Mouse (Mus musculus): ENCODE data around the gene Ccdc191. TPM values are rescaled to one million over a fixed set of nuclear protein-coding genes. Genes with fewer than 3 reads are reported as not detected.

Gene Ccdc191
- total RNA-seq, 1 experiment from 2014 or later = 25.3 TPM

GRCm38 (mm10) chr16:43925001-43925558 lies 35.5 kb downstream of the Ccdc191 start:
- no peak for ATAC-seq (replicated peaks in 1 of 2; ENCODE audit: insufficient read depth in 1 of 2, low FRiP score in 2 of 2, low TSS enrichment in 1 of 2, low read depth in 1 of 2, poor library complexity in 2 of 2, severe bottlenecking in 2 of 2)

GRCm38 (mm10) chr16:43925846-43926245 lies 36.2 kb downstream of the Ccdc191 start:
- no peak for ATAC-seq (replicated peaks in 1 of 2; ENCODE audit: insufficient read depth in 1 of 2, low FRiP score in 2 of 2, low TSS enrichment in 1 of 2, low read depth in 1 of 2, poor library complexity in 2 of 2, severe bottlenecking in 2 of 2)

GRCm38 (mm10) chr16:43926341-43926859 lies 36.8 kb downstream of the Ccdc191 start, which contains the start of gene Qtrt2:
Gene Qtrt2, minus strand, starts transcription at chr16:43926809.
- ATAC-seq (replicated peaks in 1 of 2; ENCODE audit: insufficient read depth in 1 of 2, low FRiP score in 2 of 2, low TSS enrichment in 1 of 2, low read depth in 1 of 2, poor library complexity in 2 of 2, severe bottlenecking in 2 of 2) = no peak

GRCm38 (mm10) chr16:43930577-43930976 lies 41.0 kb downstream of the Ccdc191 start:
- no peak for ATAC-seq (replicated peaks in 1 of 2; ENCODE audit: insufficient read depth in 1 of 2, low FRiP score in 2 of 2, low TSS enrichment in 1 of 2, low read depth in 1 of 2, poor library complexity in 2 of 2, severe bottlenecking in 2 of 2)

GRCm38 (mm10) chr16:43931502-43931901 lies 41.9 kb downstream of the Ccdc191 start:
- no peak for ATAC-seq (replicated peaks in 1 of 2; ENCODE audit: insufficient read depth in 1 of 2, low FRiP score in 2 of 2, low TSS enrichment in 1 of 2, low read depth in 1 of 2, poor library complexity in 2 of 2, severe bottlenecking in 2 of 2)

GRCm38 (mm10) chr16:43932319-43932718 lies 42.7 kb downstream of the Ccdc191 start:
- ATAC-seq (replicated peaks in 1 of 2; ENCODE audit: insufficient read depth in 1 of 2, low FRiP score in 2 of 2, low TSS enrichment in 1 of 2, low read depth in 1 of 2, poor library complexity in 2 of 2, severe bottlenecking in 2 of 2) = no peak

- ATAC-seq (replicated peaks in 1 of 2; ENCODE audit: insufficient read depth in 1 of 2, low FRiP score in 2 of 2, low TSS enrichment in 1 of 2, low read depth in 1 of 2, poor library complexity in 2 of 2, severe bottlenecking in 2 of 2) = no peak
Observed at GRCm38 (mm10) chr16:43933041-43933440, 43.4 kb downstream of the Ccdc191 start.

- no peak for ATAC-seq (replicated peaks in 1 of 2; ENCODE audit: insufficient read depth in 1 of 2, low FRiP score in 2 of 2, low TSS enrichment in 1 of 2, low read depth in 1 of 2, poor library complexity in 2 of 2, severe bottlenecking in 2 of 2)
Observed at GRCm38 (mm10) chr16:43934856-43935255, 45.3 kb downstream of the Ccdc191 start.

GRCm38 (mm10) chr16:43935367-43935766 lies 45.8 kb downstream of the Ccdc191 start:
- ATAC-seq (replicated peaks in 1 of 2; ENCODE audit: insufficient read depth in 1 of 2, low FRiP score in 2 of 2, low TSS enrichment in 1 of 2, low read depth in 1 of 2, poor library complexity in 2 of 2, severe bottlenecking in 2 of 2) = no peak

- no peak for ATAC-seq (replicated peaks in 1 of 2; ENCODE audit: insufficient read depth in 1 of 2, low FRiP score in 2 of 2, low TSS enrichment in 1 of 2, low read depth in 1 of 2, poor library complexity in 2 of 2, severe bottlenecking in 2 of 2)
Observed at GRCm38 (mm10) chr16:43935892-43936291, 46.3 kb downstream of the Ccdc191 start.

- ATAC-seq (replicated peaks in 1 of 2; ENCODE audit: insufficient read depth in 1 of 2, low FRiP score in 2 of 2, low TSS enrichment in 1 of 2, low read depth in 1 of 2, poor library complexity in 2 of 2, severe bottlenecking in 2 of 2) = no peak
Observed at GRCm38 (mm10) chr16:43940846-43941245, 51.2 kb downstream of the Ccdc191 start.

GRCm38 (mm10) chr16:43945351-43945750 lies 55.8 kb downstream of the Ccdc191 start:
- ATAC-seq (replicated peaks in 1 of 2; ENCODE audit: insufficient read depth in 1 of 2, low FRiP score in 2 of 2, low TSS enrichment in 1 of 2, low read depth in 1 of 2, poor library complexity in 2 of 2, severe bottlenecking in 2 of 2) = no peak

GRCm38 (mm10) chr16:43945869-43946268 lies 56.3 kb downstream of the Ccdc191 start:
- no peak for ATAC-seq (replicated peaks in 1 of 2; ENCODE audit: insufficient read depth in 1 of 2, low FRiP score in 2 of 2, low TSS enrichment in 1 of 2, low read depth in 1 of 2, poor library complexity in 2 of 2, severe bottlenecking in 2 of 2)

GRCm38 (mm10) chr16:43951591-43951990 lies 62.0 kb downstream of the Ccdc191 start:
- ATAC-seq (replicated peaks in 1 of 2; ENCODE audit: insufficient read depth in 1 of 2, low FRiP score in 2 of 2, low TSS enrichment in 1 of 2, low read depth in 1 of 2, poor library complexity in 2 of 2, severe bottlenecking in 2 of 2) = peak; percentile 75 to 88; a peak in 3 of 4 replicates

GRCm38 (mm10) chr16:43954913-43955312 lies 65.3 kb downstream of the Ccdc191 start:
- no peak for ATAC-seq (replicated peaks in 1 of 2; ENCODE audit: insufficient read depth in 1 of 2, low FRiP score in 2 of 2, low TSS enrichment in 1 of 2, low read depth in 1 of 2, poor library complexity in 2 of 2, severe bottlenecking in 2 of 2)

- no peak for ATAC-seq (replicated peaks in 1 of 2; ENCODE audit: insufficient read depth in 1 of 2, low FRiP score in 2 of 2, low TSS enrichment in 1 of 2, low read depth in 1 of 2, poor library complexity in 2 of 2, severe bottlenecking in 2 of 2)
Observed at GRCm38 (mm10) chr16:43958038-43958437, 68.4 kb downstream of the Ccdc191 start.

GRCm38 (mm10) chr16:43963291-43963690 lies 73.7 kb downstream of the Ccdc191 start:
- ATAC-seq (replicated peaks in 1 of 2; ENCODE audit: insufficient read depth in 1 of 2, low FRiP score in 2 of 2, low TSS enrichment in 1 of 2, low read depth in 1 of 2, poor library complexity in 2 of 2, severe bottlenecking in 2 of 2) = no peak

- ATAC-seq (replicated peaks in 1 of 2; ENCODE audit: insufficient read depth in 1 of 2, low FRiP score in 2 of 2, low TSS enrichment in 1 of 2, low read depth in 1 of 2, poor library complexity in 2 of 2, severe bottlenecking in 2 of 2) = no peak
Observed at GRCm38 (mm10) chr16:43963780-43964179, 74.2 kb downstream of the Ccdc191 start.

- no peak for ATAC-seq (replicated peaks in 1 of 2; ENCODE audit: insufficient read depth in 1 of 2, low FRiP score in 2 of 2, low TSS enrichment in 1 of 2, low read depth in 1 of 2, poor library complexity in 2 of 2, severe bottlenecking in 2 of 2)
Observed at GRCm38 (mm10) chr16:43965781-43966389, 76.3 kb downstream of the Ccdc191 start.

All from hematopoietic stem cell, adult 5-6 weeks (primary cell).